Mouse (Mus musculus) R1 (cell line): ENCODE results near the gene Kif16b.

Source experiments
- DNase-seq: peaks from one replicate; pipeline ENCODE4 v3.0.0-alpha.2; 2018; ENCODE audit warnings: low read depth, low spot score

Gene Kif16b

DNA sequence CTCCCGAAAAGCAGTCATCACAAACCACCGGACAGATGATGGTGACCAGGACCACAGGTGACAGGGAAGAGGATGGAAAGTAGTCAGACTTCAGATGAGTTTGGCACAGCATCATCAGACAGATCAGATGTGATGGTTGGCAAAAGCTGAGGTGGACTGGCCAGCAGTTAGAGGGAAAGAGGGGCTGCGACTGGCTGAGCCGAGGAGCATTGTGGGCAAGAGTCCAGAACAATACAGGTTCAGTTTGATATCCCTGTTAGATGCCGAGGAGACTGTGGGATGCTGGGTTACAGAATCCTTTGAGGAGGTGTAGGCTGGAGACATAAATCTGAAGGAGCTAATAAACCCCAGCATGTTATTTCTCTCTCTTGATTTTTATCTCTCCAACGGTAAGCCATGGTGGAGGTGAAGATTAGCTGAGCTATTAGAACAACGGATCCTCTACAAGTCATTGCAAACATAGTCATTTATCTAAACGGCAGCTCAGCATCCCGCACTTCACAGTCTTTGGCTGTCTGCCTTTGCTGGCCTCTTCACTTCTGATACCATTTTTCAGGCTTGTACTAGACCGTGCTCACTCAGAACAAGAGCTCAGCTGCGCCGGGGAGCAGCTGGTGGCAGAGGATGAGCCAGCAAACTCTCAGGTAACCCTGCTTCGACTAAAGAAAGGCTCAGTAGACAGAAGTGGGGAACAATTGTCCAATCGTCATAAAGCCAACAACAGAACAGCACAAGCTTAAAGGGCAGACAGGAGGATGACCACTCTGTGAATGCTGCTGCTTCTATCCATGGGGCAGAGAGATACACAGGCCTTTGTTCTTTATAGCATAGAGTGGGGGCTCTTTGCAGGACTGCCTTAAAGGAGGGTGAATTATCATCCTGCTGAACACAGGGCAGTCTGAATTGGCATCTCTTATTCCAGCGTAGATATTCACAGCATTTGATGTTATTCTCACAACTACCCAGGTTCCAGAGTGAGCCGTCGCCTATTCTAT is 304.9 kb downstream of the Kif16b start:
- no peak for DNase-seq

DNA sequence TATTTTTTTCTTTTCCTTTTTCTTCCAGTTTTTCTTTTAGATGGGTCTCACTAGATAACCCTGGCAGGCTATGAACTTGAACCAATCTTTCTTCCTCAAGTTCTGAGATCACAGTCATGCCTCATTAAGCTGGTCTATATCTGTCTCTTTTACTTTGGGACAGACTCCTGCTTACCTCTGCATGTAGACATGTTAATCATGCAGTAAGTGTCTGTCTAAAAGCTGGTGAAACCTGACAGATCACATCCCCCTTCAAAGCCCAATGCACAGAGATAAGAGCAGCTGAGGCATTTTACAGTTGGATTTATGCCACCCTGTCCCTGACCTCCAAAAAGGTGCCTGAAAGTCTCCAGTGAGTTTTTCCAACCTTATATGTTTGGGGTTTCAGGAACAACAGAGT is 310.4 kb downstream of the Kif16b start:
- DNase-seq, result no peak

DNA sequence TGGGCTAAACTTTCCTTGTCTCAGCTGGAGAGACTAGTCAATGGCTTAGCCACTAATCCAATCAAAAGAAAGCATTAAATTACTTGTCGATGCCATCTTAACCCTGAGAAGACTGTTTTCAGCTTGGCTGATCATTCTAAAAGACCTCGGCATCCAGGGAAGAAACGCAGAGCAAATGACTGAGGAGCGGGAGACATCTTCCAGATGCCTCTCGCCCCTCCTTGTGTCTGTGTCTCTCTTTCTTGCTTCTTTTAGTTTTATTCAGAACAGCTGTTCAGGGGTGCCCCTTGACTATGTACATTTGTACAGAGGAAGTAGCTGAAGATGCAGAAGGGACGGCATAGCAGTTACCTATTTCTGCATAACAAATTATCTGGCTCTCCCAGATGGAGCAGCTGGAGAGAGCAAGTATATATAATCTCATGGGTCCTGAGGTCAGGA is 311.0 kb downstream of the Kif16b start:
- DNase-seq, result no peak

DNA sequence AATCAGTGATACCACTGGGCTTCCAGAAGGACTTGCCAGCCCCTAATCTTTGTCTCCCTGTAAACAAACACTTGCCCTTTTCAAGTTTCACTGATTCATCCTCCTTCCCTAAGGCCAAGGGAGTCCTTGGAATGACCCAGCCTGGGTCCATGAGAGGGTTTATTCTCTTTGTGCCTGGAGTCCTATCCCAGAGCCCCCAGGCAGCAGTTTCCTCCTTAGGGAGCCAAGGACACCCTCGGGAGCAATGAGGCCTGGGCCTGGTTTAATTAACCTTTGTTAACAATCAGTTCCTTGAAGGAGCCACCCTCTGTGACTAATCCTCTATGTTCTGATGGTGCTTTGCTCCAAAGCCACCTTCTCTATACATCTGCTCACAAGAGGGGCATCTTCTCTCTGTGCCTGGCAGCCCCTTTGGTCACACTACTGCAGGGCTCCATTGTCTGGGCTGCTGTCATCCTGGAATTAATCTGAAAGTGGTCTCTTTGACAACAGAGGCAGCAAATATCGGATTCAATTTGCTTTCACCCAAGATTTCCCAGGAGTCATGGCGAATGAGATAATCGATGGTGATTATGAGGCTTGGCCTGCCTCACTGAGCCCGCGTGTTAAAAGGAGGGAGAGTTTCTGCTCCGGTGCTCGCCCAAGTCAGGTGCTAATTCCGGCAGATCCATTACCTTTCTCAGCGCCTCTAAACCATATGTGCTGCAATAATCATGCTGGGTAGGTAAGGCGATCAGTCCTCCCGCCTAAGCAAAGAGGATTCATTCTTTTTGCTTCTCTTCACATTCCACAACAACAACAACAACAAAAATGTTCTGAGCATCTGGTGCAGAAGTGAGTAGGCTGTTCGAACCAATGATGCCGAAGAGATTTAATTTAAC is 311.7 kb downstream of the Kif16b start:
- no peak for DNase-seq

DNA sequence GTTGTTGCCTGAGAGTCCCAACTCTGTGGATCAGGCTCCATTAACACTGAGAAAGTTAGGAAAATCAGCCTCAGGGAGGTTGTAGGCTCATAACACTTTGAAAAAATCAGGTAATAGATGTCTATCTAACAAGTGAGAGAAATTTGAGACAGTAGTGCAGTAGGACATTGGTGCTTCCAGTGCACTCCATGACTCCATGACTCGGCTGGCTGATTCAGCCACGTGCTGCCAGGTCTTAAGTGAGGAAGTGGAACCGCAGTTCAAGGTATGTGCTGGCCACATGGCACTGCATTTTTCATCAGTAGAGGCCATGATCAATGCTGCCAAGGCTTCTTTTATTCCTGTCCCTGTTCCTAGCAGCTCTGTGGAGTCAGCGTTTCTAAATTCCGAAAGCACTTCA is 315.5 kb downstream of the Kif16b start:
- no peak for DNase-seq

DNA sequence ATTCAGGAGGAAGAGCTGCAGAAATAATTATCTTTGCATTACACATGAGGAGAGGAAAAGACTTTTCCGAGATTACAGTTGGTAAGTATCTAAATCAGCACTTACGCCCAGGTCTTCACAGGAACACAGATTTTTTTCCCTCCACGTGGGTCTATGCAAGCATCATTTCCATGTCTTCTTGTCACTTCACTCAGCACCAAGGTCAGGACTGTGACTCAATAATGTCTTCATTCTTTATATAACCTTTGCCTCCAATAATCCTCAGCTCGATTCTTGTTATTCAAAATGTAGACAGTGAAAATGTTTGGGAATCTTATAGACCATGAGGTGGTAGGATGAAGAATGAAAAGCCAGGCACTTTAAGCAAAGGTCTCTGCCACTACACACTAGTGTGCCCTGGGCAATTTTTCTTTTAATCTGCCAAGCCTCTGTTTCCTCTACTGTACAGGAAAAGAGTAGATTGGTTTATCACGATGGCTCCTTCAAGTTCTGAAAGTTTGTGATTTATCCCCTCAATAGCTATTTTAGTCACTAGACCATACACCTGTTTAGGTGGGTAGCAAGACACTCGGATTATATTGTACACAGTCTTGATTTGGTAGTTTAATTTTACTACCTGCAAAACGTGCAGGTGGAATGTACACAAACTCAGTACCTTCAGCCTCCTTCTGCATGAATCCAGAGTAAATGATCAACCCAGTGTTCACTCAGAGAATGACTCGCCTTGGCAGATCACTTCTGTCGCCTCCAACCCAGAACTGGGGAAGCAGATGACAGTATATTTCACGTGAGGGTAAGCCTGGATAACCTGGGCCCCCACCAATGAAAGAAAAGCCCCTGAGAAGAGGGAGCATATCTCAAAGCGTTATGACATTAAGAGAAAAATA is 316.2 kb downstream of the Kif16b start:
- DNase-seq, result no peak

DNA sequence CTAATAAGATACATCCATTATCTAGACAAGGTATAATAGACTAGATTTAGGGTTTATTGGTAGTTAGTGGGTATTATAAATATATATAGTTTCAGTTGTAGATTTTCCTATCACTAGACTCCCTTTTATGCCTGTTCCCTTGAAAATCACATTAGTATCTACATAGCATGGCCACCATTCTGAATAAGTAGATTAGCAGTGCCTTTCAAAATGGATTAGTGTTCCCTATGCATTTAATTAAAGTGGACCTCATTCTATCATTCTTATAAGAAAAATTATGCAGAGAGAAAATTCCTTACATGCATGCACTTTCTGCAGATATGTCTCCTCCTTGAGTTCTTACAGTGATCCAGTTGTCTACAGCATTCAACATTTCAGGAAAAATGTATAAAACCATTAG is 320.9 kb downstream of the Kif16b start:
- no peak for DNase-seq

DNA sequence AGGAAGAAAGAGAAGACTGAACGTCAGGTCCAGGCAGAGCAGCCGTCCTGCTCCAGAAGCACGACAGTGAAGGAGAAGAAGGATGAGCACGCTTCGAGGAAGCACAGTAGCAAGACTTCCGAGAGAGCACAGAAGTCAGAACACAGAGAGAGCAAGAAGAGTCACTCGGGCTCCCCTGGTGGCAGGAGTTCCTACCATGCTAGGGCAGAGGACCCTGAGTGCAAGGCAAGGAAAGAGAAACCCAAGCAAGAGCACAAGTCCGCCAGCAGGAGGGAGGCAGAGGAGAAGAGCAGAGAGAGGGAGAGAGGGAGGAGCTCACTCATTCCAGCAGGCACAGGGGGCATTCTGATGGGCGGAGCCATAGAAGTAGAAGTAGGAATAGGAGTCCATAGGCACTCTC is 323.9 kb downstream of the Kif16b start:
- peak; percentile 66 for DNase-seq

DNA sequence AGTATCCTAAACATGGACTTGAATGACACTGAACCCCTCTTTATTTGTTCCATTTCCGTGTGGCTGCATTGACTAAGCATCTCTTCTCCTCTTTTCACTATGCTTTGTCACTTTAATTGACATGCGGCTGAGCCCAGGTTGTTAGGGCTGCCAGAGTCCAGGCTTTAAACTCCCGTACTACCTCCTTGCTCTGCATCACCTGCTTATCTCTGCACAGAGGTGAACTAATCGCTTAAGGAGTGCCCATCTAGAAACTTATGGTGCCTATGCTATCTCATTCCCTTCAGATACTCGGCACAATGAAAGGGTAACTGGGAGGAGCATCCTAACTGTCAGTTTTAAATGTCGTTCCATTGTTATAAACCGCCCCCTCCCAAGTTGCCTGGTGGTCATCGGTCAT is 331.6 kb downstream of the Kif16b start:
- DNase-seq, result no peak
